9 mouse cellular contexts compared by ENCODE assay signal in the genomic region with DNA sequence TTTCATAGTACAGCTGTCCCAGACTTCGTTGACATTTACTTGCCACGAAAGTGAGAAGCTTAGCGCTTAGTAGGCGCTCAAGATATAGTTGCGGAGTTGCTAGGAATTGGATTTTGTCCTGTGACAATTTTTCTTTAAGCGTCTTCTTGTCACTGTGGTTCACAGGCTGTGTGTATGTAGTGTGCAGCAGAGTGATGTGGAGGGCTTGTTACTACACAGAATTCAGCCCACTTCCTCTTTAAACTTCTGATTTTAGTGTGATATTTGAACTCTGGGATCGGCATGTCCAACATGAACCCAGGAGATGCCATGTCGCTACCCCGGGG. TPM values are rescaled to one million over a fixed set of nuclear protein-coding genes. Genes with fewer than 3 reads are reported as not detected.
DNase-seq lines count a peak whose midpoint lies in the region; ATAC-seq and TF ChIP-seq lines count a peak whose summit lies in the region.
"Had no signal": no experiment of that assay in that cellular context is flagged by ENCODE, and none has a peak within 500 bp of the region (broad histone marks: within the 10 kb centered on the region; RNA-seq: fewer than 3 reads in every experiment).

No protein-coding gene starts in this region.

- H3K4me1 ChIP-seq in kidney, adult 2 months (ENCODE audit: control insufficient read depth, insufficient read depth, low read length): no peaks in the 10 kb centered on the region; the same call in 1 of the 2 replicates
- H3K4me1 ChIP-seq in bone marrow, adult 2 months (ENCODE audit: control insufficient read depth, insufficient read depth, low read length): no peaks in the 10 kb centered on the region; the same call in 1 of the 2 replicates
- H3K4me1 ChIP-seq in hindbrain, embryonic 16.5 days (ENCODE audit: control insufficient read depth, insufficient read depth, low read depth, low read length): peaks cover 7% of the 10 kb centered on the region
- H3K4me1 ChIP-seq in midbrain, embryonic 16.5 days (ENCODE audit: control insufficient read depth, insufficient read depth, low read length): 0 out of 2 replicates have a peak, but pooled peaks cover 3% of the 10 kb centered on the region

- no peak for DNase-seq in kidney, adult 2 months
- DNase-seq in kidney, postnatal 36 days: no peak
- DNase-seq in layer of hippocampus, postnatal 25 days (ENCODE audit: extremely low spot score in 1 of 2, low spot score in 1 of 2): no peak
- DNase-seq in cerebellum, adult 11 months: no peak
- DNase-seq in ovary, postnatal 36 days (ENCODE audit: low spot score): no peak

- no peak for ATAC-seq in hindbrain, embryonic 16.5 days
- ATAC-seq in midbrain, embryonic 16.5 days: peak; percentile 13

- no peaks in the 10 kb centered on the region for H3K27me3 ChIP-seq in kidney, adult 2 months (replicated peaks; ENCODE audit: control insufficient read depth, insufficient read depth, low read length)
- no peaks in the 10 kb centered on the region for H3K27me3 ChIP-seq in hindbrain, embryonic 16.5 days (replicated peaks; ENCODE audit: control insufficient read depth, insufficient read depth, low read length)
- H3K27me3 ChIP-seq in midbrain, embryonic 16.5 days (ENCODE audit: control insufficient read depth, insufficient read depth, low read depth, low read length): no peaks in the 10 kb centered on the region

- peak overlapping the region; percentile 78 for H3K9ac ChIP-seq in hindbrain, embryonic 16.5 days (ENCODE audit: low read depth, low read length)
- peak overlapping the region; percentile 68 for H3K9ac ChIP-seq in midbrain, embryonic 16.5 days (ENCODE audit: low read depth, low read length)

- H3K36me3 ChIP-seq in kidney, adult 2 months (ENCODE audit: control insufficient read depth, insufficient read depth, low read length): no peaks in the 10 kb centered on the region
- H3K36me3 ChIP-seq in hindbrain, embryonic 16.5 days (ENCODE audit: control insufficient read depth, insufficient read depth, low read length): no peaks in the 10 kb centered on the region
- no peaks in the 10 kb centered on the region for H3K36me3 ChIP-seq in midbrain, embryonic 16.5 days (ENCODE audit: control insufficient read depth, insufficient read depth, low read length)

- peak overlapping the region; percentile 98 for H3K27ac ChIP-seq in kidney, adult 2 months (ENCODE audit: insufficient read depth, low read depth, low read length)
- H3K27ac ChIP-seq in bone marrow, adult 2 months (ENCODE audit: control insufficient read depth, insufficient read depth, low read depth, low read length, poor library complexity): no peak overlapping the region
- no peak overlapping the region for H3K27ac ChIP-seq in hindbrain, embryonic 16.5 days (ENCODE audit: low read depth, low read length)
- no peak overlapping the region for H3K27ac ChIP-seq in midbrain, embryonic 16.5 days (ENCODE audit: low read length)

- no peak for TF ChIP-seq POLR2A in kidney, adult 2 months (IDR thresholded peaks at IDR 0.05; ENCODE audit: low read depth, low read length)
- no peak for TF ChIP-seq POLR2A in bone marrow, adult 2 months (IDR thresholded peaks at IDR 0.05; ENCODE audit: borderline replicate concordance, control insufficient read depth, low read depth, low read length)

- 38% methylated on average over 9 of the region's 9 CpGs for WGBS in kidney, adult 2 months
- WGBS in bone marrow, adult 2 months: 24% methylated on average over 9 of the region's 9 CpGs
- WGBS in hindbrain, embryonic 16.5 days: 53% methylated on average over 9 of the region's 9 CpGs
- WGBS in midbrain, embryonic 16.5 days: 52% methylated on average over 9 of the region's 9 CpGs

- peak overlapping the region; percentile 89 for H3K4me2 ChIP-seq in hindbrain, embryonic 16.5 days (ENCODE audit: low read length)
- peak overlapping the region; percentile 56 for H3K4me2 ChIP-seq in midbrain, embryonic 16.5 days (ENCODE audit: low read length)

- no peak for TF ChIP-seq CTCF in kidney, adult 2 months (conservative IDR thresholded peaks at IDR 0.05; ENCODE audit: insufficient read depth, insufficient read length, low read depth, low read length)
- no peak for TF ChIP-seq CTCF in bone marrow, adult 2 months (IDR thresholded peaks at IDR 0.05; ENCODE audit: control insufficient read depth, insufficient read depth, low read length)

- H3K4me3 ChIP-seq in kidney, adult 2 months (ENCODE audit: insufficient read depth, low read depth, low read length): peak overlapping the region; percentile 99
- peak overlapping the region; percentile 100 for H3K4me3 ChIP-seq in bone marrow, adult 2 months (replicated peaks; ENCODE audit: control insufficient read depth, low read depth, low read length)
- H3K4me3 ChIP-seq in hindbrain, embryonic 16.5 days (ENCODE audit: low read length): peak overlapping the region; percentile 88
- peak overlapping the region; percentile 53 for H3K4me3 ChIP-seq in midbrain, embryonic 16.5 days (ENCODE audit: low read depth, low read length)

- no peaks in the 10 kb centered on the region for H3K9me3 ChIP-seq in hindbrain, embryonic 16.5 days (ENCODE audit: control insufficient read depth, low read length)
- no peaks in the 10 kb centered on the region for H3K9me3 ChIP-seq in midbrain, embryonic 16.5 days (replicated peaks; ENCODE audit: control insufficient read depth, low read length, poor library complexity, severe bottlenecking)

RNA-seq across cellular contexts. Expression of gene Adck1, which starts 0.7 kb away (rescaled TPM):
- 33.2 and 37.8 TPM in 2 replicates for polyA plus RNA-seq in kidney, adult 2 months (2012; rRNA removed)
- polyA plus RNA-seq in bone marrow, adult 2 months (2011; ENCODE audit: insufficient read depth, insufficient read length, low replicate concordance, missing spikeins): 3.0 and 5.9 TPM in 2 replicates
- 43.7 and 44.5 TPM in 2 replicates for polyA plus RNA-seq in hindbrain, embryonic 16.5 days (2015; fragmentation: Nextera tagmentation; extraction: Ambion mirVana)
- 42.7 and 48.6 TPM in 2 replicates for polyA plus RNA-seq in midbrain, embryonic 16.5 days (2015; fragmentation: Nextera tagmentation; extraction: Ambion mirVana)
- 10 to 100 TPM; 34.5 to 35.2 TPM for total RNA-seq in layer of hippocampus, postnatal 25 days (2021)

RNA-seq across cellular contexts. Expression of gene Gm5039, which starts 37.3 kb away (rescaled TPM):
- polyA plus RNA-seq in kidney, adult 2 months (2012; rRNA removed): not detected in 2 replicates
- not detected in 2 replicates for polyA plus RNA-seq in bone marrow, adult 2 months (2011; ENCODE audit: insufficient read depth, insufficient read length, low replicate concordance, missing spikeins)
- not detected in 2 replicates for polyA plus RNA-seq in hindbrain, embryonic 16.5 days (2015; fragmentation: Nextera tagmentation; extraction: Ambion mirVana)
- polyA plus RNA-seq in midbrain, embryonic 16.5 days (2015; fragmentation: Nextera tagmentation; extraction: Ambion mirVana): not detected in 2 replicates
- not detected for total RNA-seq in layer of hippocampus, postnatal 25 days (2021)
- total RNA-seq: left cerebral cortex, postnatal 25 days had no signal
